Comparison of ENCODE assay signal across 9 mouse cellular contexts in the genomic region with DNA sequence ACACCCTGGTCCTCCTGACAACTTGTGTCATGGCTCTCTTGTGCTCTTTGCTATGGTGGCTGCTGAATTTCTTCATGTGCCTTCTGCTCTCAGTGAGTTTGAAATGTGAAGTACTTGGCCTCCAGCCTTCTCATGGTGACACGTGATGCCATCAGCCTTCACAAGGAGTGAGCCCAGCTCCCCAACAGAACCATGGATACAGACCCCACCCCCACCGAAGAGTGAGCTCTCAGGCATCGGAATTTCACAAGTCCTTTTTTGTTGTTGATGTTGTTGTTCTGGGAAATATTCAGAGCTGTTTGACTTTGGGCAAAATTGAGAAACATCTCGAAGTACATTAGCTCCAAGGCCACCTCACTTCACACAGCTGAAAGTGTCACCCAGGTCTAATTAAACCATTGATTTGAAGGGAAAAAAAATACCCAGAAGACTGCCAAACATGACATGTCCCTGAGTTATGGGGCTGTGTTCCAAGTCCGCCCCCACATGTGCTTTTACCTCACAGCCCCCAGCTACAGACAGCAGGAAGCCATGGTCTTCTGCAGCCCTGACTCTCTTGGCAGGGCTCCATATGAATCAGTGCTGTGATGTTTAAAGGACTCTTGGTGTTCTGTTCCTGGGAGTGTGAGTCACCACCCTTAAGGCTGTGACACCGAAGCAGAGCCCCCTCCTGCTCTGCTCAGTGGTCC.
DNase-seq lines count a peak whose midpoint lies in the region; ATAC-seq and TF ChIP-seq lines count a peak whose summit lies in the region.
"Had no signal": no experiment of that assay in that cellular context is flagged by ENCODE, and none has a peak within 500 bp of the region (broad histone marks: within the 10 kb centered on the region; RNA-seq: fewer than 3 reads in every experiment).

No protein-coding gene starts in this region.

- no peaks in the 10 kb centered on the region for H3K36me3 ChIP-seq in kidney, postnatal 0 days (ENCODE audit: insufficient read depth, low read length)
- no peaks in the 10 kb centered on the region for H3K36me3 ChIP-seq in heart, embryonic 12.5 days

- H3K27ac ChIP-seq in kidney, postnatal 0 days, result no peak overlapping the region
- H3K27ac ChIP-seq in heart, embryonic 12.5 days (ENCODE audit: poor library complexity, severe bottlenecking), result no peak overlapping the region

- no peak overlapping the region for H3K4me3 ChIP-seq in kidney, postnatal 0 days (replicated peaks; ENCODE audit: low read depth, low read length)
- no peak overlapping the region for H3K4me3 ChIP-seq in heart, embryonic 12.5 days

- no peak overlapping the region for H3K9ac ChIP-seq in kidney, postnatal 0 days (ENCODE audit: low read depth, low read length)
- H3K9ac ChIP-seq in heart, embryonic 12.5 days, result no peak overlapping the region

- no peak for TF ChIP-seq CTCF in kidney, postnatal 0 days (IDR thresholded peaks at IDR 0.05; ENCODE audit: low read depth)

- WGBS in kidney, postnatal 0 days, result 46% methylated on average over 6 of the region's 6 CpGs
- 48% methylated on average over 6 of the region's 6 CpGs for WGBS in heart, embryonic 12.5 days

- DNase-seq in kidney, postnatal 0 days (ENCODE audit: low spot score), result peak; percentile 35
- DNase-seq in kidney, postnatal 10 days, result no peak
- peak; percentile 46 to 66 for DNase-seq in left cerebral cortex, adult 9 months (ENCODE audit: low spot score in 2 of 2)
- peak; percentile 59 to 67 for DNase-seq in right cerebral cortex, postnatal 36 days (ENCODE audit: low spot score in 2 of 2)
- DNase-seq in liver, result no peak
- no peak for DNase-seq in gastrocnemius, adult 8-10 months (ENCODE audit: low spot score in 2 of 2)
- DNase-seq: thymus, postnatal 14 days had no signal

- H3K4me1 ChIP-seq in kidney, postnatal 0 days (replicated peaks; ENCODE audit: insufficient read depth, low read length), result no peaks in the 10 kb centered on the region
- peaks cover 10% of the 10 kb centered on the region for H3K4me1 ChIP-seq in heart, embryonic 12.5 days (replicated peaks)

- no peaks in the 10 kb centered on the region for H3K27me3 ChIP-seq in kidney, postnatal 0 days (ENCODE audit: insufficient read depth, low read length)
- H3K27me3 ChIP-seq in heart, embryonic 12.5 days (replicated peaks), result peaks cover 6% of the 10 kb centered on the region; the same call in 1 of the 2 replicates

- H3K4me2 ChIP-seq in kidney, postnatal 0 days (ENCODE audit: low read length), result no peak overlapping the region
- no peak overlapping the region for H3K4me2 ChIP-seq in heart, embryonic 12.5 days

- no peaks in the 10 kb centered on the region for H3K9me3 ChIP-seq in kidney, postnatal 0 days (replicated peaks; ENCODE audit: low read length)
- H3K9me3 ChIP-seq in heart, embryonic 12.5 days (replicated peaks), result no peaks in the 10 kb centered on the region

- no peak for ATAC-seq in kidney, postnatal 0 days (replicated peaks; ENCODE audit: low FRiP score, low read depth)
- peak; percentile 61; the same call in 1 of the 2 replicates for ATAC-seq in heart, embryonic 12.5 days (ENCODE audit: insufficient number of reproducible peaks, low FRiP score)
- no peak for ATAC-seq in monocyte, adult 5-6 weeks (replicated peaks; ENCODE audit: insufficient number of reproducible peaks, low FRiP score, low TSS enrichment, poor library complexity, severe bottlenecking)

Comparison
In these comparisons a context has a peak if more than half of its experiments do, and no peak if none do; other contexts are left out.
1. DNase-seq: peak in kidney, postnatal 0 days (single experiment), left cerebral cortex, adult 9 months (2 of 2) and right cerebral cortex, postnatal 36 days (2 of 2); none in kidney, postnatal 10 days (single experiment), liver (single experiment) and gastrocnemius, adult 8-10 months (0 of 2).